Mouse (Mus musculus): ENCODE measurements around the gene Mrpl12. TPM values are rescaled to one million over a fixed set of nuclear protein-coding genes. Genes with fewer than 3 reads are reported as not detected.

The Mrpl12 gene
- 30.7 to 37.5 TPM (median 32.4 TPM) in 3 replicates for total RNA-seq (2017)

- peak; percentile 85 for ATAC-seq (replicated peaks; ENCODE audit: insufficient number of reproducible peaks, low FRiP score, low TSS enrichment, poor library complexity, severe bottlenecking)
Measured at GRCm38 (mm10) chr11:120484265-120484981, at the start of gene Mrpl12. TSS of gene Mrpl12 (plus strand) at chr11:120484613.

GRCm38 (mm10) chr11:120437152-120437856 is 47.1 kb upstream of the Mrpl12 start, which contains the start of gene Nploc4:
TSS of gene Nploc4 (minus strand) at chr11:120437708.
- ATAC-seq (replicated peaks; ENCODE audit: insufficient number of reproducible peaks, low FRiP score, low TSS enrichment, poor library complexity, severe bottlenecking) = peak; percentile 77

- ATAC-seq (replicated peaks; ENCODE audit: insufficient number of reproducible peaks, low FRiP score, low TSS enrichment, poor library complexity, severe bottlenecking) = no peak
Measured at GRCm38 (mm10) chr11:120437857-120438385, 46.5 kb upstream of the Mrpl12 start.

- ATAC-seq (replicated peaks; ENCODE audit: insufficient number of reproducible peaks, low FRiP score, low TSS enrichment, poor library complexity, severe bottlenecking) = no peak
Measured at GRCm38 (mm10) chr11:120442344-120442743, 42.1 kb upstream of the Mrpl12 start, which contains the start of gene Tspan10. TSS of gene Tspan10 (plus strand) at chr11:120442644.

- ATAC-seq (replicated peaks; ENCODE audit: insufficient number of reproducible peaks, low FRiP score, low TSS enrichment, poor library complexity, severe bottlenecking) = no peak
Measured at GRCm38 (mm10) chr11:120442765-120443280, 41.6 kb upstream of the Mrpl12 start.

GRCm38 (mm10) chr11:120444106-120444505 is 40.3 kb upstream of the Mrpl12 start:
- no peak for ATAC-seq (replicated peaks; ENCODE audit: insufficient number of reproducible peaks, low FRiP score, low TSS enrichment, poor library complexity, severe bottlenecking)

- ATAC-seq (replicated peaks; ENCODE audit: insufficient number of reproducible peaks, low FRiP score, low TSS enrichment, poor library complexity, severe bottlenecking) = no peak
Measured at GRCm38 (mm10) chr11:120445475-120445874, 38.9 kb upstream of the Mrpl12 start.

- ATAC-seq (replicated peaks; ENCODE audit: insufficient number of reproducible peaks, low FRiP score, low TSS enrichment, poor library complexity, severe bottlenecking) = no peak
Measured at GRCm38 (mm10) chr11:120447179-120447578, 37.2 kb upstream of the Mrpl12 start.

GRCm38 (mm10) chr11:120452246-120452645 is 32.2 kb upstream of the Mrpl12 start:
- no peak for ATAC-seq (replicated peaks; ENCODE audit: insufficient number of reproducible peaks, low FRiP score, low TSS enrichment, poor library complexity, severe bottlenecking)

GRCm38 (mm10) chr11:120453306-120453705 is 31.1 kb upstream of the Mrpl12 start, which contains the start of gene Pde6g:
TSS of gene Pde6g (minus strand) at chr11:120453500.
- no peak for ATAC-seq (replicated peaks; ENCODE audit: insufficient number of reproducible peaks, low FRiP score, low TSS enrichment, poor library complexity, severe bottlenecking)

GRCm38 (mm10) chr11:120454965-120455364 is 29.4 kb upstream of the Mrpl12 start:
- no peak for ATAC-seq (replicated peaks; ENCODE audit: insufficient number of reproducible peaks, low FRiP score, low TSS enrichment, poor library complexity, severe bottlenecking)

- no peak for ATAC-seq (replicated peaks; ENCODE audit: insufficient number of reproducible peaks, low FRiP score, low TSS enrichment, poor library complexity, severe bottlenecking)
Measured at GRCm38 (mm10) chr11:120455413-120455812, 29.0 kb upstream of the Mrpl12 start.

- ATAC-seq (replicated peaks; ENCODE audit: insufficient number of reproducible peaks, low FRiP score, low TSS enrichment, poor library complexity, severe bottlenecking) = no peak
Measured at GRCm38 (mm10) chr11:120457370-120457769, 27.0 kb upstream of the Mrpl12 start.

- peak; percentile 93 for ATAC-seq (replicated peaks; ENCODE audit: insufficient number of reproducible peaks, low FRiP score, low TSS enrichment, poor library complexity, severe bottlenecking)
Measured at GRCm38 (mm10) chr11:120457772-120458751, 26.4 kb upstream of the Mrpl12 start, which contains the start of the genes Oxld1 and Ccdc137. TSS of gene Oxld1 (minus strand) at chr11:120458068. TSS of gene Ccdc137 (plus strand) at chr11:120458115.

GRCm38 (mm10) chr11:120458847-120459597 is 25.4 kb upstream of the Mrpl12 start:
- no peak for ATAC-seq (replicated peaks; ENCODE audit: insufficient number of reproducible peaks, low FRiP score, low TSS enrichment, poor library complexity, severe bottlenecking)

GRCm38 (mm10) chr11:120463536-120463935 is 20.9 kb upstream of the Mrpl12 start:
- no peak for ATAC-seq (replicated peaks; ENCODE audit: insufficient number of reproducible peaks, low FRiP score, low TSS enrichment, poor library complexity, severe bottlenecking)

- ATAC-seq (replicated peaks; ENCODE audit: insufficient number of reproducible peaks, low FRiP score, low TSS enrichment, poor library complexity, severe bottlenecking) = no peak
Measured at GRCm38 (mm10) chr11:120464365-120464764, 20.0 kb upstream of the Mrpl12 start.

All from monocyte, adult 5-6 weeks (primary cell).